Mouse (Mus musculus): ENCODE results near the gene Tmc6. TPM values are rescaled to one million over a fixed set of nuclear protein-coding genes. Genes with fewer than 3 reads are reported as not detected.

The Tmc6 gene
- polyA plus RNA-seq, 1 experiment from 2014 or later, result 6.0 TPM

- Histone ChIP-seq H3K9ac (no peak overlapping the region), H3K27ac (replicated peaks) (no peak overlapping the region), H3K4me2 (no peak overlapping the region), H3K36me3 (peaks cover 67% of the 10 kb centered on the region), H3K9me3 (no peaks in the 10 kb centered on the region), H3K27me3 (no peaks in the 10 kb centered on the region), H3K4me1 (replicated peaks) (no peaks in the 10 kb centered on the region), H3K4me3 (no peak overlapping the region)
- no peak for ATAC-seq (ENCODE audit: low FRiP score, low read depth)
- 88% methylated on average over 5 of the region's 5 CpGs for WGBS
Measured at GRCm38 (mm10) chr11:117738123-117738522, 43.9 kb downstream of the Tmc6 start.

DNA sequence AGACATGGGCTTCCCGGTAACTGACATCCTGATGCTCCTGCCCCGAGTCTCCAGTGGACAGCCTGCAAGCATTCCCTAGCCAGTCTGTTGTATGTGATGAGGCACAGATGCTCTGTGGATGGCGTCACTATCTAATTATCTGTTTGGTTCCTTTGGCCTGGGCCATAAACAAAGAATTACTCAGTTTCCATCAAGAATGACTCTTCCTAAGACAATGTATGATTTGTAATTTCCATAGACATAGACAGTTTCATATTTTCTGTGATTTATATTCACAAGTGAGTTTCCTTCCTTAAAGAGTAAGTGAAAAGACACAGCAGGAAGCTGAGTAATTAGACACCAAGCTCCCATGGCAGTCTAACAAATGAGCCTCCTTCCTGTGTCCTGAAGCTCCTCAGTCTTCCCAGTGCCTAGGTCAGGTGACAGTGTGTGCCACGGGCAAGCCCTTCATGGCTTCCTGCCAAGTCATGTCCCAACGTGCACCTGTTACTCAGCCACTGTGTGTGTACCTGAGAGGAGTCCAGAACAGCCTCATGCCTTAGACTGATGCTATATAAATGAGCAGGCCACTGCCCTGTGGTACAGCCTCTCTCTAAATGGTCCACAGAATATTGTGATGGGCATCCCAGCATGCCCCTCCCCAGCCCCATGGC lies 45.8 kb downstream of the Tmc6 start:
- Histone ChIP-seq H3K4me1 (replicated peaks) (no peaks in the 10 kb centered on the region), H3K9me3 (no peaks in the 10 kb centered on the region), H3K36me3 (peaks cover 51% of the 10 kb centered on the region), H3K4me3 (no peak overlapping the region), H3K27ac (replicated peaks) (no peak overlapping the region), H3K9ac (no peak overlapping the region), H3K27me3 (no peaks in the 10 kb centered on the region), H3K4me2 (no peak overlapping the region)
- WGBS, result 69% methylated on average over 5 of the region's 5 CpGs
- no peak for ATAC-seq (ENCODE audit: low FRiP score, low read depth)

GRCm38 (mm10) chr11:117731470-117731869 lies 50.5 kb downstream of the Tmc6 start:
- H3K4me2 ChIP-seq, result no peak overlapping the region
- H3K27ac ChIP-seq (replicated peaks), result no peak overlapping the region
- ATAC-seq (ENCODE audit: low FRiP score, low read depth), result no peak
- H3K4me1 ChIP-seq (replicated peaks), result no peaks in the 10 kb centered on the region
- H3K27me3 ChIP-seq, result no peaks in the 10 kb centered on the region
- 85% methylated on average over 7 of the region's 7 CpGs for WGBS
- H3K4me3 ChIP-seq, result no peak overlapping the region
- no peaks in the 10 kb centered on the region for H3K9me3 ChIP-seq
- peaks cover 7% of the 10 kb centered on the region for H3K36me3 ChIP-seq
- H3K9ac ChIP-seq, result no peak overlapping the region

DNA sequence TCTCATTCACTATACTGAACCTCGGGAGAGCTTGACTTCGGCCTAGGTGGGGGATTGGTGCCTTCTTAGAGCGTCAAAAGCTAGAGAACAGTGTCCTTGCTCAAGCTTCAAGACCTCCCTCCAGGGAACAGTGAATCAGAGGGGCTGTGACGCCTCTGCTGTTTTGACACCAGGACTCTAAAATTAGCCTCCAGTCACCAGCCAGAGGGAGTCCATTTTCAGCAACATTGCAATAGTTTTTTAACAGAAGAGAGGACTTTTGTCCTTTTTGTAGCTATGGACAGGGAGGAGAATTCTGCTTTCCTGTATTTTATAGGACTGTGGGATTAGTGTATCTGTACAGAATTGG lies 51.5 kb downstream of the Tmc6 start:
- no peak for ATAC-seq (ENCODE audit: low FRiP score, low read depth)
- 79% methylated on average over 4 of the region's 4 CpGs for WGBS
- H3K27ac ChIP-seq (replicated peaks), result no peak overlapping the region

GRCm38 (mm10) chr11:117729798-117730489 lies 52.1 kb downstream of the Tmc6 start:
- Histone ChIP-seq H3K27ac (replicated peaks) (no peak overlapping the region), H3K4me2 (no peak overlapping the region), H3K4me3 (no peak overlapping the region), H3K27me3 (no peaks in the 10 kb centered on the region), H3K9me3 (no peaks in the 10 kb centered on the region), H3K4me1 (replicated peaks) (no peaks in the 10 kb centered on the region), H3K36me3 (peaks cover 3% of the 10 kb centered on the region; the same call in 1 of the 2 replicates), H3K9ac (no peak overlapping the region)
- 80% methylated on average over 7 of the region's 7 CpGs for WGBS
- ATAC-seq (ENCODE audit: low FRiP score, low read depth), result no peak

More for the DNA sequence above, 51.5 kb downstream of the Tmc6 start:
- H3K4me2 ChIP-seq, result no peak overlapping the region
- H3K9ac ChIP-seq, result no peak overlapping the region
- H3K9me3 ChIP-seq, result no peaks in the 10 kb centered on the region
- H3K27me3 ChIP-seq, result no peaks in the 10 kb centered on the region
- H3K36me3 ChIP-seq, result peaks cover 3% of the 10 kb centered on the region; the same call in 1 of the 2 replicates
- H3K4me3 ChIP-seq, result no peak overlapping the region
- H3K4me1 ChIP-seq (replicated peaks), result no peaks in the 10 kb centered on the region

DNA sequence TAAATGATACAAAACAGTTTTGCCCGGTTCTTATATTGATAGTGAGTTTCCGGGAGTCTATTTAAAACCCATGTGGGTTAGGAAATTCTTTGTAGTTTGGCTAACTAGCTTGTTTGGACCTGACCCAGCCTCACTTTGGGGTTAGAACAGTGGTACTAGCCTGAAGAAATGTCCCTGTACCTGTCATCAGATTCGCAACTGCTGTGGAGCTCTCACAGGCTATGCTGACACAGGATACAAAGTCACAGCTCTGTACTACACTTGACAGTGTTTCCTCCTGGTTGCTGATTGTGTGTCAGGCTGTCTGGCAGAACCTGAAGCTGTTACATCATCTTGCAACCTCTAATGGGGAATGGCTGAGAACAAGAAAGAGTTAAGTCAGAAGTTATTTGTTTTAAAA lies 52.7 kb downstream of the Tmc6 start:
- ATAC-seq (ENCODE audit: low FRiP score, low read depth), result no peak
- no peak overlapping the region for H3K9ac ChIP-seq
- H3K4me3 ChIP-seq, result no peak overlapping the region
- H3K4me2 ChIP-seq, result no peak overlapping the region
- 93% methylated on average over 3 of the region's 3 CpGs for WGBS
- no peaks in the 10 kb centered on the region for H3K4me1 ChIP-seq (replicated peaks)
- no peaks in the 10 kb centered on the region for H3K9me3 ChIP-seq
- H3K27ac ChIP-seq (replicated peaks), result no peak overlapping the region
- H3K27me3 ChIP-seq, result no peaks in the 10 kb centered on the region
- H3K36me3 ChIP-seq, result peaks cover 3% of the 10 kb centered on the region; the same call in 1 of the 2 replicates

GRCm38 (mm10) chr11:117728841-117729240 lies 53.2 kb downstream of the Tmc6 start:
- Histone ChIP-seq H3K9me3 (no peaks in the 10 kb centered on the region), H3K4me1 (replicated peaks) (no peaks in the 10 kb centered on the region), H3K27ac (replicated peaks) (no peak overlapping the region), H3K36me3 (peaks cover 3% of the 10 kb centered on the region; the same call in 1 of the 2 replicates), H3K4me3 (no peak overlapping the region), H3K27me3 (no peaks in the 10 kb centered on the region), H3K9ac (no peak overlapping the region), H3K4me2 (no peak overlapping the region)
- ATAC-seq (ENCODE audit: low FRiP score, low read depth), result no peak
- WGBS, result 86% methylated on average over 1 of the region's 1 CpGs

DNA sequence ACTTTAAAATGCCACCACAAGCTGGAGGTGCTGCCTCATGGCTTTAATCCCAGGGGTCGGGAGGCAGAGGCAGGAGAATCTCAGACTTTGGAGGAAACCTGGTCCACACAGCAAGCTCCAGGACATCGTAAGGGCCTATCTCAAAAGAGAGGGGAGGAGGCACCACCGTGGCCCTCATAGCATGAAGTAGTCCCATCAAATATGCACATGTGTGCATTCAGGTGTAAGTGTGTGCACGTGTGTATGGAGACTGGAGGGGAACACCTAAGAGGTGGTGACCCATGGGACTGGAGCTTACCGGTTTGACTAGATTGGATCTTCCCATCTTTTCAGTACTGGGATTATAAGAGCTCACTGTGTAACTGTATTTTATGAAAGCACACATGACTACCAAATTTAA lies 53.8 kb downstream of the Tmc6 start:
- H3K36me3 ChIP-seq, result no peaks in the 10 kb centered on the region
- no peak overlapping the region for H3K4me2 ChIP-seq
- no peaks in the 10 kb centered on the region for H3K9me3 ChIP-seq
- no peak overlapping the region for H3K4me3 ChIP-seq
- H3K27me3 ChIP-seq, result no peaks in the 10 kb centered on the region
- no peak overlapping the region for H3K9ac ChIP-seq
- H3K27ac ChIP-seq (replicated peaks), result no peak overlapping the region
- no peaks in the 10 kb centered on the region for H3K4me1 ChIP-seq (replicated peaks)
- 88% methylated on average over 5 of the region's 5 CpGs for WGBS
- ATAC-seq (ENCODE audit: low FRiP score, low read depth), result no peak

- 91% methylated on average over 4 of the region's 4 CpGs for WGBS
Measured at GRCm38 (mm10) chr11:117727031-117727430, 55.0 kb downstream of the Tmc6 start.

DNA sequence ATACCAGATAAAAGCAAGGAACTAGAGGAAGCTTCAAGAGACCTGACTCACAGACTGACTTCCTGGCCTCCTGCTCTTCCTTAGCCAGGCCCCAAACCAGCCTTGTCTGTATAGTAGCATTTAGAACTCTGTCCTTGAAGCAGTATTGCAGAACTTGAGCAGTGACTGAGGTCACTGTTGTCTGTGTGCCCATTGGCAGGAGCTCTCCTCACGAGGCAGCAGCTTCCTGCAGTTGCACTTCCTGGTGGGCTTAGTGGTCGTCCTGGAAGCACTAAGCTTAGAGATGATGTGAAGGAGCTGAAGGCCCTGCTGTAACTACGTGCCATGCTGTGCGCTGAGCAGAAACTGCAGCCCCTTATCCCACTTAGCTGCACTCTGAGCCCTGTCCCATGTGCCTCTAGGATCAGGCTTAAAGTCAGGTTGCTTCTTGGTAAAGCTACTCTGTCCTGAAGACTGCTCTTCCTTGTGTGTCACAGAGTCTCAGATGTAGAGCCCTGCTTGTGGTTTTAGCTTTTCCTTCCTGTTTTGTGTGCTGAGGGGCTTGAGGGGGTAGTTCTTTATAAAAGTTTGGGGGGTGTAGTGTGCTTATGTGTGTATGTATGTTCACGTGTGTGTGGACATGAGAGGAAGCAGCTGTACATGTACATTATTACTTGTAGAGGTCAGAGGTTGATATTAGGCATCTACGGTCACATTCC lies 57.2 kb downstream of the Tmc6 start:
- Histone ChIP-seq H3K27ac (replicated peaks) (no peak overlapping the region), H3K4me3 (no peak overlapping the region), H3K4me1 (replicated peaks) (no peaks in the 10 kb centered on the region), H3K36me3 (peaks cover 27% of the 10 kb centered on the region), H3K27me3 (no peaks in the 10 kb centered on the region), H3K9ac (no peak overlapping the region), H3K9me3 (no peaks in the 10 kb centered on the region), H3K4me2 (no peak overlapping the region)
- WGBS, result 84% methylated on average over 6 of the region's 6 CpGs
- ATAC-seq (ENCODE audit: low FRiP score, low read depth), result no peak

More at GRCm38 (mm10) chr11:117727031-117727430, 55.0 kb downstream of the Tmc6 start:
- H3K36me3 ChIP-seq, result peaks cover 7% of the 10 kb centered on the region; the same call in 1 of the 2 replicates
- ATAC-seq (ENCODE audit: low FRiP score, low read depth), result no peak
- H3K4me3 ChIP-seq, result no peak overlapping the region
- H3K4me2 ChIP-seq, result no peak overlapping the region
- no peak overlapping the region for H3K27ac ChIP-seq (replicated peaks)
- no peaks in the 10 kb centered on the region for H3K27me3 ChIP-seq
- H3K9me3 ChIP-seq, result no peaks in the 10 kb centered on the region
- H3K9ac ChIP-seq, result no peak overlapping the region
- no peaks in the 10 kb centered on the region for H3K4me1 ChIP-seq (replicated peaks)

GRCm38 (mm10) chr11:117718838-117719237 lies 63.2 kb downstream of the Tmc6 start:
- Histone ChIP-seq H3K9me3 (no peaks in the 10 kb centered on the region), H3K36me3 (peaks cover 62% of the 10 kb centered on the region), H3K4me1 (replicated peaks) (no peaks in the 10 kb centered on the region), H3K4me2 (no peak overlapping the region), H3K4me3 (no peak overlapping the region), H3K27ac (replicated peaks) (no peak overlapping the region), H3K9ac (no peak overlapping the region), H3K27me3 (no peaks in the 10 kb centered on the region)
- WGBS, result 91% methylated on average over 3 of the region's 3 CpGs
- no peak for ATAC-seq (ENCODE audit: low FRiP score, low read depth)
